Mouse (Mus musculus) splenic B cell, adult 2 months (primary cell): ENCODE data around the gene Osbpl6.

Source experiments
- DNase-seq: peaks from one replicate; pipeline ENCODE4 v3.0.0-alpha.2; 2011; ENCODE audit warnings: low read depth, low spot score
- H3K27me3 ChIP-seq: 2 replicates; pipeline ENCODE4 v1.6.1; 2012; ENCODE audit warnings: mild to moderate bottlenecking, low read length, moderate library complexity, mixed read lengths; ENCODE audit not compliant: control insufficient read depth, poor library complexity, insufficient read depth, severe bottlenecking
- H3K36me3 ChIP-seq: 2 replicates; pipeline ENCODE4 v1.6.1; 2012; ENCODE audit warnings: mild to moderate bottlenecking, low read length, moderate library complexity, mixed read lengths; ENCODE audit not compliant: control insufficient read depth, poor library complexity, insufficient read depth, severe bottlenecking

Gene Osbpl6

GRCm38 (mm10) chr2:76647883-76648570, 241.7 kb downstream of the Osbpl6 start, which contains the start of the genes Prkra and Pjvk:
TSS of gene Prkra (minus strand) at chr2:76648015.
TSS of gene Pjvk (plus strand) at chr2:76648476.
- peak; percentile 81 for DNase-seq
- Histone ChIP-seq H3K36me3 (no peaks in the 10 kb centered on the region), H3K27me3 (no peaks in the 10 kb centered on the region)

GRCm38 (mm10) chr2:76648666-76649141, 242.4 kb downstream of the Osbpl6 start:
- no peaks in the 10 kb centered on the region for H3K36me3 ChIP-seq
- no peaks in the 10 kb centered on the region for H3K27me3 ChIP-seq
- DNase-seq = no peak
